Mouse (Mus musculus) liver, embryonic 12.5 days (tissue): ENCODE measurements around the gene Odf3l1. TPM values are rescaled to one million over a fixed set of nuclear protein-coding genes. Genes with fewer than 3 reads are reported as not detected.

Experiments
- polyA plus RNA-seq: library from polyadenylated mRNA; unstranded; fragments of >200 nt; fragmentation: Nextera tagmentation; extraction: Ambion mirVana; gene quantifications from 2 replicates; pipeline ENCODE4 v1.2.1, GENCODE M21; 2016

Gene Odf3l1
- polyA plus RNA-seq, 1 experiment from 2014 or later, result not detected

Other genes starting within 250 kb of the Odf3l1 start
- 0.75 and 1.2 TPM in 2 replicates for gene Lingo1, start 68.2 kb downstream of the Odf3l1 start, polyA plus RNA-seq
- gene Cspg4, start 354 bp upstream of the Odf3l1 start, polyA plus RNA-seq, result 0.62 and 0.63 TPM in 2 replicates
- gene Snx33, start 63.7 kb upstream of the Odf3l1 start, polyA plus RNA-seq, result 1.8 and 2.2 TPM in 2 replicates
- 71.1 and 76.1 TPM in 2 replicates for gene Imp3, start 72.8 kb upstream of the Odf3l1 start, polyA plus RNA-seq
- gene Snupn, start 86.2 kb upstream of the Odf3l1 start, polyA plus RNA-seq, result 13.2 and 13.6 TPM in 2 replicates
- 7.4 and 8.0 TPM in 2 replicates for gene Ptpn9, start 130.2 kb upstream of the Odf3l1 start, polyA plus RNA-seq
- 20.2 and 20.5 TPM in 2 replicates for gene Sin3a, start 207.4 kb upstream of the Odf3l1 start, polyA plus RNA-seq